Mouse (Mus musculus): ENCODE results near the gene Rpp14. TPM values are rescaled to one million over a fixed set of nuclear protein-coding genes. Genes with fewer than 3 reads are reported as not detected.

Rpp14 gene
- total RNA-seq (2014; fragmentation: Nextera tagmentation) (35.5 and 43.7 TPM in 2 replicates), total RNA-seq (2017) (62.6 and 72.8 TPM in 2 replicates)

DNA sequence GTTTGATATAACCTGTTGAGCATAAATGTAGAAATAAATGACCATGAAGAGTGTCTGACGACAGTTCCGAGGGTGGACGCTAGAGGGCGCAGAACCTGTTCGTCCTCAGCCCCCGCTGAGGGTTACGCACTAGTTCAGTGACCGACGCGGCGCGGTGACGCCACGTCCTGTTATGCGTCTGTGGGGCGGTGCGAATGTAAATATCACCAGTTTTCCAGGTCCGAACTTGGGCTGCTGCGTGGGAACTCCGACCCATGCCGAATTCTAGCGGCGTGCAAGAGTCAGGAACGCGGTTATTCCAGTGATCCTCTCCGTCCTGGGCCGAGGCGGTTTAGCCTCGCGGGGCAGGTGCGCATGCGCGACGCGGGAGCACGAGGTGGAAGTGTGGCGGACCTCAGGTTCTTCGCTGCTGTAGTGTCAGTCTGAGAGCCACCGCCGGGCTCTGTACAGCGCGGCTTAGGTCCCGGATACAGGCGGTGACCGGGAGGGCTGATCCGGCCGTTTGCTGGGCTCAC is at the start of gene Rpp14:
Gene Rpp14 (plus strand): TSS at position 203 of the 515 bp plus-strand sequence.
- peak; percentile 92 for ATAC-seq (replicated peaks; ENCODE audit: poor library complexity, severe bottlenecking)

DNA sequence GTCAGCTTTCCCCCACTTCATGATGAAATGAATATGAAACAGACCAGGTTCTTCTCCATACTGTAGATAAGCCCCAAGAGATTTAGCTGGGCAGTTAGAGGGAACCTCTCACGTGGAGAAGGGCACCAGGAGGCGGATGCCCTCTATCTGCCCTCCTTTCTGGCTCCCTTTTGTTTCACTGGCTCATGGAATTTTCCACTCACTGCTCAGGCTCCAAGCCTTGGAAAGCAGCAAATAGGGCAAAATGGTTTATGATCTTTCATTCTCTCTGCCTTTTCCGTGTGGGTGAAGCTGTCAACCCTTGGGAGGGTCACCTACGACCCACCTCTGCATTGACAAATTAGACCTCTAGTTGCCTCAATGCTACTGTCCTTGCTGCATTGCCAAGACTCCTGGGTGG is 49.6 kb upstream of the Rpp14 start:
- ATAC-seq (replicated peaks; ENCODE audit: poor library complexity, severe bottlenecking), result no peak

- no peak for ATAC-seq (replicated peaks; ENCODE audit: poor library complexity, severe bottlenecking)
Observed at GRCm38 (mm10) chr14:8032087-8032944, 47.9 kb upstream of the Rpp14 start.

- ATAC-seq (replicated peaks; ENCODE audit: poor library complexity, severe bottlenecking), result no peak
Observed at GRCm38 (mm10) chr14:8034561-8034960, 45.6 kb upstream of the Rpp14 start.

- ATAC-seq (replicated peaks; ENCODE audit: poor library complexity, severe bottlenecking), result no peak
Observed at GRCm38 (mm10) chr14:8035951-8036350, 44.2 kb upstream of the Rpp14 start.

GRCm38 (mm10) chr14:8036406-8036805 is 43.8 kb upstream of the Rpp14 start:
- no peak for ATAC-seq (replicated peaks; ENCODE audit: poor library complexity, severe bottlenecking)

GRCm38 (mm10) chr14:8038150-8038549 is 42.0 kb upstream of the Rpp14 start:
- ATAC-seq (replicated peaks; ENCODE audit: poor library complexity, severe bottlenecking), result peak; percentile 55; the same call in 1 of the 2 replicates

DNA sequence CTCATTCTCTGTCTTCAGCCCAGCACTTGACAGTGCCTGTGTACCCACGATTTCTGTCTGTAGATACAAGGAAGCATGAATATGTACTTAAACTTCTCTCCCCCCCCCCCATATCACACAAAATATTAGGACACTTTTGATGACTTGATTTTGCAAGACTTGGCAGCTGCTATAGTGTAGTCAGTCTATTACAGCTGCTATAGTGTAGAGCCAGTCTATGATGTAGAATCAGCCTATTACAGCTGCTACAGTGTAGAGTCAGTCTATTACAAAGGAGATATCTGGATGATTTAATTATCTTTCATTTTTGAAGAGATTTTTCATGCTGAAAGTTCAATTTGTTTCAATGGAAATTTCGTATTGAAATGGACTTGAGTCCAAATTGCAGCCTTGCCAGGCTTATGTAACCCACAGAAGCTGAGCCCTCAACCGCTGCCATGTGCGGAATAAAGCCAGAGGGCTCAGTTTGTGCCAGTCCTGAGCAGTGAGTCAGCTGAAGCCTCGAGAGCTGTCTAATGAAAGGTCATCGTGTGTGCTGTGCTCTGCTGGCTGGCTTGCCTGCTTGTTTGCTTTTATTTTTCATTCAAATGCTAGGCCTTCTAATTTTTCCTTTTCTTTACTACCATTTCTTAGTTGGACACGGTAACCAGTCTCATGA is 41.2 kb upstream of the Rpp14 start:
- peak; percentile 66 for ATAC-seq (replicated peaks; ENCODE audit: poor library complexity, severe bottlenecking)

DNA sequence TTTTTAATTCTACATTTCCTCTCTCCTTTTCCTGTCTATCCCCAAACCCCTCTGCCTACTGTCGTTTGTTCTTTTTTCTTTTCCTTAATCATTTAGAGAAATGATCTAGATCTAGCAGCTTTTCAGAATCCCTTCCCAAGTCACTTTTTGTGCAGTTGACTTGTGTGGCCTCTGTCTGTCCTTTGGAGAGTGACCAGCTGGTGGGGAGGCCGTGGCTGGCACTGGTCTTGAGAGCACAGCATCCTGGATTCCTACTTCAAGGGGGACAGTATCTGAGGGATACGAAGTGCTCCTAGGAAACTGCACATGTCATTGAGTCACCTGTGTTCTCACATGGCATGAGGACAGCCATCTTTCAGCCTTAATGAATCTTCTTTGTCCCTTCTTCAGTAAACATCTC is 40.0 kb upstream of the Rpp14 start:
- ATAC-seq (replicated peaks; ENCODE audit: poor library complexity, severe bottlenecking), result no peak

- ATAC-seq (replicated peaks; ENCODE audit: poor library complexity, severe bottlenecking), result no peak
Observed at GRCm38 (mm10) chr14:8040911-8041678, 39.1 kb upstream of the Rpp14 start.

- ATAC-seq (replicated peaks; ENCODE audit: poor library complexity, severe bottlenecking), result no peak
Observed at GRCm38 (mm10) chr14:8042120-8042519, 38.0 kb upstream of the Rpp14 start.

DNA sequence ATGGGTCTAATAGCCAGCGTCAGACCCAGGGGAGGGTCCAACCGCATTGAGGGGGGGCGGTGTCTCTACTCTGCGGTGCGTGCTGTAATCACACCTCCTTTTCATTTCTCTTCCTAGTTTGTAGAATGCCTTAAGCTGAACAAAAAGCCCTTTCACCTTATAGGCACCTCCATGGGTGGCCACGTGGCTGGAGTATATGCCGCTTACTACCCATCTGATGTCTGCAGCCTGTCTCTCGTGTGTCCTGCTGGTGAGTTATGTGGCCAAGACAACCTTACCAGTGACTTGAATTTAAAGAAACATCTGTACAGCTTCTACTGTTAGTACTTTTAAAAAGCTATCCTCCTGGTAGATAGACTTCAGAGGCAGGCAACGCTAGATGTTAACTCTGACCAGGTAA is 37.6 kb upstream of the Rpp14 start:
- ATAC-seq (replicated peaks; ENCODE audit: poor library complexity, severe bottlenecking), result no peak

DNA sequence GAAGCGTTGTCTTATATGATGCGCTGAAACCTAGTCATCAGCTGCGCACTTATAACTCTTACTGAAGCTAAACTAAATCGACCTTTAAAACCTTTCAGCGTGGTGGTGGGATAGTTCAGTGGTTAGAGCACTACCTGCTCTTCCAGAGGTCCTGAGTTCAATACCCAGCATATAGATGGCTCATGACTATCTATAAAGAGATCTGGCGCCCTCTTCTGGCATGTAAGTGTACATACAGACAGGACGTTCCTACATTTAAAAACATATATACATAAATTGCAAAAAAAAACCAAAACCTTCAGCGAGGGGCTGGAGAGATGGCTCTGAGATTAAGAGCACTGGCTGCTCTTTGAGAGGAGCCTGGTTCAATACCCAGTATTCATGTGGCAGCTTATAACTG is 35.8 kb upstream of the Rpp14 start:
- peak; percentile 77 for ATAC-seq (replicated peaks; ENCODE audit: poor library complexity, severe bottlenecking)

GRCm38 (mm10) chr14:8044786-8045185 is 35.4 kb upstream of the Rpp14 start:
- ATAC-seq (replicated peaks; ENCODE audit: poor library complexity, severe bottlenecking), result no peak

- no peak for ATAC-seq (replicated peaks; ENCODE audit: poor library complexity, severe bottlenecking)
Observed at GRCm38 (mm10) chr14:8045187-8045846, 34.9 kb upstream of the Rpp14 start.

- ATAC-seq (replicated peaks; ENCODE audit: poor library complexity, severe bottlenecking), result no peak
Observed at GRCm38 (mm10) chr14:8046839-8047238, 33.3 kb upstream of the Rpp14 start.

DNA sequence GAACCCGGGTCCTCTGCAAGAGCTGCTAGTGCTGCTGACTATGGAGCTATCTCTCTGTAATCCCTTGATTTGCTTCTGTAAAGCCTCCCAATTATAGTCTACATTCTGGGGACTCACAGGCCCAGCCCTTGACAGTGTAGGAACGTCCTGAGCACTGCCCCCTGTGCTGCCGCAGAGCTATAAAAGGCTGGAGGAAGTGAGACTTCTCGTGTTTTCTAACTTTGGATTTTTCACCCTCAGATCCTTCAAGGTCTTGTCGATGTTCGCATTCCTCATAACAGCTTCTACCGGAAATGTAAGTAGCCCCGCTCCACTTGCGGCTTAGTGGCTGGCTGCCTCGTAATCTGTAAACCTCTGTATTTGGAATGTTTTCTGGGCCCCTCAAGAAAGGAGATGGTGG is 30.8 kb upstream of the Rpp14 start:
- peak; percentile 48; the same call in 1 of the 2 replicates for ATAC-seq (replicated peaks; ENCODE audit: poor library complexity, severe bottlenecking)

- no peak for ATAC-seq (replicated peaks; ENCODE audit: poor library complexity, severe bottlenecking)
Observed at GRCm38 (mm10) chr14:8051869-8052268, 28.3 kb upstream of the Rpp14 start.

GRCm38 (mm10) chr14:8052661-8053060 is 27.5 kb upstream of the Rpp14 start:
- ATAC-seq (replicated peaks; ENCODE audit: poor library complexity, severe bottlenecking), result no peak
